Mouse (Mus musculus) G1E (cell line): ENCODE measurements around the gene Ikzf3.

ENCODE experiments used
- CTCF ChIP-seq: IDR thresholded peaks from 2 replicates; pipeline ENCODE4 v1.5.1; 2012; ENCODE audit warnings: low read depth, low read length, inconsistent platforms, mixed read lengths
- GATA1 ChIP-seq: IDR thresholded peaks from 2 replicates; pipeline ENCODE4 v1.6.1; 2012; ENCODE audit warnings: borderline replicate concordance, low read length, inconsistent platforms, mixed read lengths
- GATA2 ChIP-seq: IDR thresholded peaks from 2 replicates; pipeline ENCODE4 v1.6.1; 2012; ENCODE audit warnings: low read depth, low read length, inconsistent platforms, borderline replicate concordance
- TAL1 ChIP-seq: conservative IDR thresholded peaks from 2 replicates; pipeline ENCODE4 v1.6.1; 2012; ENCODE audit warnings: low read depth, low read length, inconsistent platforms, mixed read lengths

- TF ChIP-seq TAL1 (no peak), CTCF (no peak), GATA1 (no peak), GATA2 (no peak)
Measured at GRCm38 (mm10) chr11:98446213-98446561, 99.6 kb downstream of the Ikzf3 start, which contains the start of gene Grb7.
